Mouse (Mus musculus) testis, adult 2 months (tissue): ENCODE results near the gene Man1c1. TPM values are rescaled to one million over a fixed set of nuclear protein-coding genes. Genes with fewer than 3 reads are reported as not detected.

Source experiments
- H3K27ac ChIP-seq: fragments of 200-500 bp; 2 replicates; pipeline ENCODE4 v1.5.1; 2012; ENCODE audit warnings: low read depth, low read length; ENCODE audit not compliant: control insufficient read depth, insufficient read depth
- H3K27me3 ChIP-seq: fragments of 200-500 bp; 2 replicates; pipeline ENCODE4 v1.6.1; 2012; ENCODE audit warnings: mild to moderate bottlenecking, low read length, moderate library complexity; ENCODE audit not compliant: control insufficient read depth, insufficient read depth
- H3K36me3 ChIP-seq: fragments of 200-500 bp; 2 replicates; pipeline ENCODE4 v1.6.1; 2012; ENCODE audit warnings: mild to moderate bottlenecking, low read length; ENCODE audit not compliant: control insufficient read depth, insufficient read depth
- H3K4me1 ChIP-seq: fragments of 200-500 bp; 2 replicates; pipeline ENCODE4 v1.6.1; 2012; ENCODE audit warnings: low read length; ENCODE audit not compliant: control insufficient read depth, insufficient read depth
- H3K4me3 ChIP-seq: fragments of 200-500 bp; 2 replicates; pipeline ENCODE4 v1.5.1; 2012; ENCODE audit warnings: low read depth, mild to moderate bottlenecking, low read length, moderate library complexity, mixed read lengths; ENCODE audit not compliant: control insufficient read depth
- CTCF ChIP-seq: fragments of 200-500 bp; IDR thresholded peaks from 2 replicates; pipeline ENCODE4 v1.5.1; 2012; ENCODE audit warnings: low read depth, mild to moderate bottlenecking, inconsistent platforms, low read length, moderate library complexity; ENCODE audit not compliant: control insufficient read depth, insufficient read depth, insufficient replicate concordance
- POLR2A ChIP-seq: fragments of 200-500 bp; IDR thresholded peaks from 2 replicates; pipeline ENCODE4 v1.6.1; 2012; ENCODE audit warnings: low read depth, mild to moderate bottlenecking, inconsistent platforms, low read length, moderate library complexity; ENCODE audit not compliant: control insufficient read depth
- polyA plus RNA-seq: library from polyadenylated mRNA; depleted of rRNA; stranded (reverse); fragments of >200 nt; gene quantifications from 2 replicates; pipeline ENCODE4 v1.2.3, GENCODE M21; 2012

The Man1c1 gene
- polyA plus RNA-seq, 1 experiment: 0.95 TPM

DNA sequence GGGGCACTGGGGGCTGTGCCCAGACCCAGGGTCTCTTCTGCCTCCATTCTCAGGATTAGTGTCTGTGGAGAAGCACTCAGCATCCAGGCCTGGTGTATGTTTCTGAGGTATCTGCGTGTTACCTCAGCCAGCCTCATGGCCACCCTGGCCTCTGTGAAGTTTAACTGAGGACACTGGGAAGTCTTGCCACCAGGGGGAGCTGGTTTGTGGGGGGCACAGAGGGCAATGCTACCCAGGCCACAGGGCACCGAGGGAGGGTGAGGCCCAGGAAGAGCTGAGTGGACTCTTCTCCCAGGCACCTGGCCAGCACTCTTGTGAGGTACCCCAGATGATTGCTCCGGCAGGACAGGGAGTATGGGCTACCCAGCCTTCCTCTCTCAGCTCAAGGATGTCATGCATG, 120.6 kb downstream of the Man1c1 start:
- TF ChIP-seq CTCF (peak; percentile 35; the same call in 1 of the 2 replicates), POLR2A (no peak)

DNA sequence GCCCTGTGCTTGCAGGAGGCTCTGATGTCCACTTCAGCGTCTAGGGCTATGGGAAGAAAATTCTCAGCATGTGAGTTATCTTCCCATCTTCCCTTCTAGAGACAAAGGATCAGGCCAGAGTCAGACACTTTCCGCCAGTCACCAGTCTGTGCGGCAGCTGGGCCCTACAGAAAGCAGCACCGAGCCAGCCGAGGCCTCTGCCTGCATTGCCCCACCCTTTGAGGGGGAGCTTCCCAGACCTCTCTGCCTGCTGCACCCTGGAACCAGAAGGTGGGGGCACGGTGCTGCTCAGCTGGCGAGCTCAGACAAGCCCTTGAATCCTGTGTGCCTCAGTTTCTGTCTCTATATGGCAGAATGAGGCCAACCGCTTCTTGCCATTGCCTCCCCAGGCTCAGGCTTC, 122.7 kb downstream of the Man1c1 start:
- H3K36me3 ChIP-seq: no peaks in the 10 kb centered on the region
- no peaks in the 10 kb centered on the region for H3K27me3 ChIP-seq
- H3K27ac ChIP-seq: no peak overlapping the region
- TF ChIP-seq POLR2A (no peak), CTCF (no peak)
- peaks cover 3% of the 10 kb centered on the region; the same call in 1 of the 2 replicates for H3K4me1 ChIP-seq
- no peak overlapping the region for H3K4me3 ChIP-seq

More for the DNA sequence above, 120.6 kb downstream of the Man1c1 start:
- Histone ChIP-seq H3K27ac (no peak overlapping the region), H3K27me3 (no peaks in the 10 kb centered on the region), H3K4me1 (peaks cover 3% of the 10 kb centered on the region; the same call in 1 of the 2 replicates), H3K4me3 (no peak overlapping the region), H3K36me3 (no peaks in the 10 kb centered on the region)

DNA sequence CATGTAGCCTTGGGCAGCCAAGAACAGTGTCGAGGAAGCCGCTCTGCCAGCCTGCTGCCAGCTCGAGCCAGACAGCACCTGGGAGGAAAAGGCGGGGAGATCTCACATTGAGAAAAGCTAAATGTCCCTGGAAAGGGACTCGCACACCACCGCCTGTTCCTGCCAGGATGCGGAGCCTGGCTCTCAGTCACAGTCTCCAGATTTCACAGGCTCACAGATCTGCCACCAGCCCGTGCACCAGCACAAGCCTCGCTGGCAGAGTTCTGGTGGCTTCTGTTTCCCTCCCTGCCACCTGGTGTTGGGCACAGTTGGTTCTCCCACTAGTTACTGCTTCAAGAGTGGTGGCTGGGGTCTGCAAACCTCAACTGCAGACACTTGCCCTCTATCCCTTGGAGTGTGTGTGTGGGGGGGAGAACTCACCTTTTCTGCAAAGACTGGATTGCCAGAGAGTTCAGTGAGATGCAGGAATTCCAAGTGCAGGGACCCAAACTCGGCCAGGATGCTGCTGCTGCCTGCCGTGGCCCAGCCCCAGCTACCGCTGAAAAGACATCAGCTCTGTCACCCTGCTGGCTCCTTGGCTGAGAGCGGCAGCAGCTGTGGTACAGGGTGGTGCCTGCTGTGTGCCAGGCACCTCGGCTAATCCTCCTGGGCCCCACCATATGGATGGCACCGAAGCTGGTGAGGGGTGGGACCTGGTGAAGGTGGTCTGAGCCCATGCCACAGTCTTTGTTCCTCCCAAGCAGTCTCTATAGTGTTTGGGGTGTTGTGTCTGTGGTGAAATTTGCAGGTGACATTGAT, 123.5 kb downstream of the Man1c1 start:
- TF ChIP-seq CTCF (no peak), POLR2A (no peak)
- no peak overlapping the region for H3K27ac ChIP-seq
- H3K27me3 ChIP-seq: no peaks in the 10 kb centered on the region
- H3K36me3 ChIP-seq: no peaks in the 10 kb centered on the region
- no peak overlapping the region for H3K4me3 ChIP-seq
- peaks cover 3% of the 10 kb centered on the region; the same call in 1 of the 2 replicates for H3K4me1 ChIP-seq

DNA sequence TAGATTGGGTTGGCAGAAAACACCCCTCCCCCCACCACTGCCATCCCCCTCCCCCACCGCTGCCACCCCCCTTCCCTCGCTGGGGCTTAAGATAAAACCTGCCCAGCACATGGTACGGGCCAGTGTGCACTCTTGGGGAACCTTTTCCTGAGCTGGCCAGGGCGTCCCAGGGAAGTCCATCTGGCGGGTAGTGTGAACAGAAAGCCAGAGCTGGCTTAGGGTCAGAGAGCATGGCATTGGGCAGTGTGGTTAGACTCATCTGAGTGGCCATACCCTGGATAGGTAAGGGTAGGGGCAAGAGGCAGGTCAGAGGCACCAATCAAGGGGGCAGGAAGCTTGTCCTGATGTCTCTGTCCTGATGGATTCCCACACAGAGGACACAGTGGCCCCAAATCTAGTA, 124.5 kb downstream of the Man1c1 start:
- TF ChIP-seq CTCF (no peak), POLR2A (no peak)
- Histone ChIP-seq H3K36me3 (no peaks in the 10 kb centered on the region), H3K4me3 (no peak overlapping the region), H3K27ac (no peak overlapping the region), H3K27me3 (no peaks in the 10 kb centered on the region), H3K4me1 (peaks cover 3% of the 10 kb centered on the region; the same call in 1 of the 2 replicates)

DNA sequence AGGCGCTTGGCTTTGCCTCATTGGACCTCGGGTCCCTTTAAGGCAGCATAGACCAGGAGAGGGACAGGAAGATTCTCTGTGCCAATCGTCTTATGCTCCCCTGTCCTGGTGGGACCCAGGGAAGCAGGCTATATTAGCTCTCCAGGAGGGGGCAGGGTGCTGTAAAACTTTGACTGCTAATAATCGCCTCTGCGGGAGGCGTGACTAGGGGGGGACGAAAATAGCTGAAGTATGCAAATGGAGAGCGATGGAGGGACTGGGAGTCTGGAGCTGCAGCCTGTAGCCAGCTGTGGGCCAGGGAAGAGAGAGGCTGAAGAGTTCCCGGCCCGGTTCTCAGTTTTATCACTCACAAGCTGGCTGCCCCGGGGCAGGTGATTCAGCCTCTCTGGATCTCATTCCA, 124.9 kb downstream of the Man1c1 start:
- Histone ChIP-seq H3K4me3 (no peak overlapping the region), H3K36me3 (no peaks in the 10 kb centered on the region), H3K27ac (no peak overlapping the region), H3K4me1 (peaks cover 3% of the 10 kb centered on the region; the same call in 1 of the 2 replicates), H3K27me3 (no peaks in the 10 kb centered on the region)
- TF ChIP-seq POLR2A: no peak
- TF ChIP-seq CTCF: peak; percentile 3; the same call in 1 of the 2 replicates

DNA sequence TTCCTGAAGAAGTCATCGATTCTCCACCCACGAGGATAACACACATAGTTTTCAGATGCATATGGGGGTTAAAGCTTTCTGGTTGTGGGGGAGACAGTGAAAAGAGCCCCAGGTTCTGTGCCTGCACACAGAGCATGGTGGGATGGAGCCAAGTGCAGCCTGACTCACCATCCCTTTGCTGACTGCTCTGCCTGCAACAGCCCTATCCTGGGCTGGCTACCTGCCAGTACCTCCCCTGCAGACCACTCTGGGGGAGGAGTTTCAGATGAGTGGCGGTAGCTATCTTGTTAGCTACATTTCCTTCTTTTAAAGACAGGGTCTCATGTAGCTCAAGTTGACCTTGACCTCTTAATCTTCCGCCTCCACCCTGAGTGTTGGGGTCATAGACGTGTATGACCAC, 125.7 kb downstream of the Man1c1 start:
- Histone ChIP-seq H3K36me3 (no peaks in the 10 kb centered on the region), H3K4me1 (peaks cover 3% of the 10 kb centered on the region; the same call in 1 of the 2 replicates), H3K4me3 (no peak overlapping the region), H3K27ac (no peak overlapping the region), H3K27me3 (no peaks in the 10 kb centered on the region)
- TF ChIP-seq POLR2A (no peak), CTCF (no peak)

DNA sequence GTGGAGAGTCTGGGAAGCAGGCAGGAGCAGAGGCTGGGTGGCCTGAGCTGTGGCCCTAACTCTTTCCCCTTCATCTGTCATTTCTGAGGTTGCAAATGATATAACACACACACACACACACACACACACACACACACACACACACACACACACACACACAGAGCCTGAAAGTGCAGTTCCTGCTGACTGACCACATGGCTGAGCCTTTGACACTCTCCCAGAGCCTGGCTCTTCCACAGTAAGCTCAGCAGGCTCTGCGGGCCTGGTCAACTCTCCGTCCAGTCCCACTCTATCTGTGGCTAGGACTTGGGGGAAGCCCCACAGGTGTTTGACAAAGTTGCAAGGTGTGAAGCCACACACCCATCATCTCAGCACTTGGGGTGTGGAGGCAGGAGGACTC, 126.8 kb downstream of the Man1c1 start:
- TF ChIP-seq POLR2A (no peak), CTCF (no peak)
- peaks cover 3% of the 10 kb centered on the region; the same call in 1 of the 2 replicates for H3K4me1 ChIP-seq

More for the DNA sequence above, 126.8 kb downstream of the Man1c1 start:
- no peak overlapping the region for H3K4me3 ChIP-seq
- no peaks in the 10 kb centered on the region for H3K27me3 ChIP-seq
- H3K36me3 ChIP-seq: no peaks in the 10 kb centered on the region
- H3K27ac ChIP-seq: no peak overlapping the region
